Mouse (Mus musculus) CD4-positive helper T cell, adult 2 months (primary cell): ENCODE data around the gene Gnao1.

Experiments used
- DNase-seq: peaks from one replicate; pipeline ENCODE4 v3.0.0-alpha.2; 2012; ENCODE audit warnings: low read depth, missing footprints, low spot score

Gnao1 gene

GRCm38 (mm10) chr8:93843858-93844502 is 34.2 kb downstream of the Gnao1 start:
- no peak for DNase-seq

- no peak for DNase-seq
These were observed 35.4 kb downstream of the Gnao1 start for GRCm38 (mm10) chr8:93845186-93845585.

GRCm38 (mm10) chr8:93852087-93852645 is 42.4 kb downstream of the Gnao1 start:
- no peak for DNase-seq

GRCm38 (mm10) chr8:93852851-93853461 is 43.2 kb downstream of the Gnao1 start:
- DNase-seq, result no peak

GRCm38 (mm10) chr8:93854676-93855075 is 44.9 kb downstream of the Gnao1 start:
- DNase-seq, result no peak

GRCm38 (mm10) chr8:93855272-93855671 is 45.5 kb downstream of the Gnao1 start:
- no peak for DNase-seq

- no peak for DNase-seq
These were observed 47.4 kb downstream of the Gnao1 start for GRCm38 (mm10) chr8:93857144-93857543.

- no peak for DNase-seq
These were observed 48.5 kb downstream of the Gnao1 start for GRCm38 (mm10) chr8:93858286-93858685.

GRCm38 (mm10) chr8:93860020-93860419 is 50.3 kb downstream of the Gnao1 start:
- DNase-seq, result no peak

- peak; percentile 55 for DNase-seq
These were observed 54.3 kb downstream of the Gnao1 start for GRCm38 (mm10) chr8:93864064-93864463.

GRCm38 (mm10) chr8:93866271-93866670 is 56.5 kb downstream of the Gnao1 start:
- DNase-seq, result no peak

- DNase-seq, result no peak
These were observed 58.9 kb downstream of the Gnao1 start for GRCm38 (mm10) chr8:93868486-93869221.

- DNase-seq, result no peak
These were observed 61.5 kb downstream of the Gnao1 start for GRCm38 (mm10) chr8:93871275-93871674.

- DNase-seq, result no peak
These were observed 68.6 kb downstream of the Gnao1 start for GRCm38 (mm10) chr8:93878396-93878795.

- DNase-seq, result no peak
These were observed 70.2 kb downstream of the Gnao1 start for GRCm38 (mm10) chr8:93879966-93880365.

- no peak for DNase-seq
These were observed 71.6 kb downstream of the Gnao1 start for GRCm38 (mm10) chr8:93881381-93881780.

- no peak for DNase-seq
These were observed 73.5 kb downstream of the Gnao1 start for GRCm38 (mm10) chr8:93883241-93883640.

GRCm38 (mm10) chr8:93883771-93884170 is 74.0 kb downstream of the Gnao1 start:
- no peak for DNase-seq

GRCm38 (mm10) chr8:93884316-93884715 is 74.5 kb downstream of the Gnao1 start:
- no peak for DNase-seq

GRCm38 (mm10) chr8:93886181-93886580 is 76.4 kb downstream of the Gnao1 start:
- no peak for DNase-seq

GRCm38 (mm10) chr8:93888150-93888676 is 78.4 kb downstream of the Gnao1 start:
- no peak for DNase-seq
